Mouse (Mus musculus) CH12.LX (cell line): ENCODE measurements around the gene Pitpnm2. TPM values are rescaled to one million over a fixed set of nuclear protein-coding genes. Genes with fewer than 3 reads are reported as not detected.

Experiments used
- DNase-seq: peaks from one replicate; pipeline ENCODE4 v3.0.0-alpha.2; 2013; ENCODE audit errors: extremely low read depth
- H3K27ac ChIP-seq: 2 replicates; pipeline ENCODE4 v1.5.1; 2012; ENCODE audit warnings: low read depth, mild to moderate bottlenecking, control low read depth, moderate library complexity; ENCODE audit not compliant: insufficient read depth
- H3K27me3 ChIP-seq: replicated peaks from 2 replicates; pipeline ENCODE3; 2012; ENCODE audit warnings: inconsistent platforms
- H3K36me3 ChIP-seq, 2 experiments: replicated peaks in 1 of 2; 2 replicates each; pipeline versions ENCODE3 to v1.6.1; 2012; ENCODE audit warnings: inconsistent platforms in 1 of 2, low read length in 1 of 2, mild to moderate bottlenecking in 1 of 2, mixed read lengths in 1 of 2, moderate library complexity in 1 of 2; ENCODE audit not compliant: control insufficient read depth in 1 of 2, insufficient read depth in 1 of 2
- H3K4me1 ChIP-seq, 2 experiments: 2 replicates each; pipeline ENCODE4 v1.6.1; 2012; ENCODE audit warnings: inconsistent platforms in 1 of 2, moderate library complexity in 1 of 2; ENCODE audit not compliant: insufficient read depth in 2 of 2, control insufficient read depth in 1 of 2
- H3K4me2 ChIP-seq: 2 replicates; pipeline ENCODE4 v1.6.1; 2012; ENCODE audit warnings: low read depth, mild to moderate bottlenecking, control low read depth; ENCODE audit not compliant: poor library complexity, insufficient read depth, severe bottlenecking
- H3K4me3 ChIP-seq, 3 experiments: fragments of 150-350 bp in 1 of 3; sonication (generic) in 1 of 3; replicated peaks in 1 of 3; 2 replicates each; pipeline versions ENCODE3 to v1.5.1; 2011 to 2012; ENCODE audit warnings: low read depth in 2 of 3, low read length in 2 of 3, mild to moderate bottlenecking in 2 of 3, moderate library complexity in 2 of 3, control low read depth in 1 of 3, improper control_type of control experiment in 1 of 3, inconsistent platforms in 1 of 3, mixed read lengths in 1 of 3; ENCODE audit not compliant: poor library complexity in 1 of 3
- H3K79me2 ChIP-seq: replicated peaks from 2 replicates; pipeline ENCODE4 v1.6.1; 2012; ENCODE audit warnings: mild to moderate bottlenecking, moderate library complexity; ENCODE audit not compliant: control insufficient read depth, poor library complexity, insufficient read depth, severe bottlenecking; ENCODE audit errors: extremely low read depth
- H3K9ac ChIP-seq: 2 replicates; pipeline ENCODE4 v1.6.1; 2012; ENCODE audit warnings: low read depth, mild to moderate bottlenecking, control low read depth, moderate library complexity; ENCODE audit not compliant: insufficient read depth
- H3K9me3 ChIP-seq: replicated peaks from 2 replicates; pipeline ENCODE3; 2012; ENCODE audit warnings: low read length, inconsistent platforms, mixed read lengths
- BHLHE40 ChIP-seq: IDR thresholded peaks from 2 replicates; pipeline ENCODE4 v1.6.1; 2011; ENCODE audit warnings: mild to moderate bottlenecking, low read depth, low read length, improper control_type of control experiment
- CHD2 ChIP-seq: IDR thresholded peaks from 2 replicates; pipeline ENCODE4 v1.6.1; 2011; ENCODE audit warnings: low read length, improper control_type of control experiment
- ELF1 ChIP-seq: IDR thresholded peaks from 2 replicates; pipeline ENCODE4 v1.6.1; 2014; ENCODE audit warnings: low read depth, mild to moderate bottlenecking, inconsistent platforms, low read length, improper control_type of control experiment
- EP300 ChIP-seq: IDR thresholded peaks from 2 replicates; pipeline ENCODE4 v1.6.1; 2011; ENCODE audit warnings: low read length, improper control_type of control experiment
- ETS1 ChIP-seq: conservative IDR thresholded peaks from 2 replicates; pipeline ENCODE4 v1.6.1; 2012; ENCODE audit warnings: low read depth, mild to moderate bottlenecking, inconsistent platforms, low read length, improper control_type of control experiment, moderate library complexity
- HCFC1 ChIP-seq: IDR thresholded peaks from 2 replicates; pipeline ENCODE4 v1.6.1; 2012; ENCODE audit warnings: low read depth, mild to moderate bottlenecking, inconsistent platforms, low read length, improper control_type of control experiment
- MAX ChIP-seq: IDR thresholded peaks from 2 replicates; pipeline ENCODE4 v1.6.1; 2011; ENCODE audit warnings: low read length, improper control_type of control experiment
- MXI1 ChIP-seq: IDR thresholded peaks from 2 replicates; pipeline ENCODE4 v1.6.1; 2011; ENCODE audit warnings: mild to moderate bottlenecking, low read depth, low read length, improper control_type of control experiment
- NELFE ChIP-seq: IDR thresholded peaks from 2 replicates; pipeline ENCODE4 v1.6.1; 2011; ENCODE audit warnings: low read depth, low read length, improper control_type of control experiment
- PAX5 ChIP-seq: IDR thresholded peaks from 2 replicates; pipeline ENCODE4 v1.6.1; 2012; ENCODE audit warnings: low read length, inconsistent platforms, mixed read lengths
- POLR2AphosphoS2 ChIP-seq: IDR thresholded peaks from 2 replicates; pipeline ENCODE4 v1.6.1; 2011; ENCODE audit warnings: low read depth, low read length, improper control_type of control experiment
- SMC3 ChIP-seq: IDR thresholded peaks from 2 replicates; pipeline ENCODE4 v1.6.1; 2011; ENCODE audit warnings: low read depth, low read length, improper control_type of control experiment
- TBP ChIP-seq: conservative IDR thresholded peaks from 2 replicates; pipeline ENCODE4 v1.6.1; 2011; ENCODE audit warnings: low read depth, low read length, improper control_type of control experiment
- TCF12 ChIP-seq: IDR thresholded peaks from 2 replicates; pipeline ENCODE4 v1.6.1; 2014; ENCODE audit warnings: low read depth, mild to moderate bottlenecking, inconsistent platforms, low read length, improper control_type of control experiment
- UBTF ChIP-seq: IDR thresholded peaks from 2 replicates; pipeline ENCODE4 v1.6.1; 2012; ENCODE audit warnings: low read depth, mild to moderate bottlenecking, inconsistent platforms, low read length, improper control_type of control experiment, moderate library complexity
- ZC3H11A ChIP-seq: IDR thresholded peaks from 2 replicates; pipeline ENCODE4 v1.6.1; 2012; ENCODE audit warnings: low read depth, mild to moderate bottlenecking, inconsistent platforms, low read length, improper control_type of control experiment
- ZMIZ1 ChIP-seq: IDR thresholded peaks from 2 replicates; pipeline ENCODE4 v1.6.1; 2012; ENCODE audit warnings: low read depth, mild to moderate bottlenecking, inconsistent platforms, low read length, improper control_type of control experiment
- dilution Hi-C: fragments of 300-500 bp; cut with MboI; formaldehyde crosslinking; loops from 2 replicates; pipeline ENCODE4 v1.14.3; 2020; ENCODE audit warnings: low sequenced_read_pairs; ENCODE audit not compliant: extremely low pct_unique_long_range_greater_than_20kb, extremely low pct_ligation_motif_present
- in situ Hi-C: fragments of 300-500 bp; cut with MboI; formaldehyde crosslinking; loops from 3 replicates; pipeline ENCODE4 v1.14.3; 2019; ENCODE audit warnings: low sequenced_read_pairs, low pct_ligation_motif_present, low pct_unique_long_range_greater_than_20kb, mixed read lengths
- polyA plus RNA-seq: library from polyadenylated mRNA; unstranded; fragments of >175 nt; gene quantifications from 2 replicates; pipeline ENCODE4 v1.2.1, GENCODE M21; 2012; ENCODE audit warnings: low read depth; ENCODE audit not compliant: insufficient read length
- total RNA-seq, 2 experiments: library from RNA; depleted of rRNA; stranded (reverse); fragments of 300-350 nt in 1 of 2; fragments of >200 nt in 1 of 2; gene quantifications; 2 replicates each; pipeline ENCODE4 v1.2.3; 2012 to 2014

Gene Pitpnm2
- total and polyA plus RNA-seq, 3 experiments: 1.0 to 11.9 (median 5.3) TPM

DNA sequence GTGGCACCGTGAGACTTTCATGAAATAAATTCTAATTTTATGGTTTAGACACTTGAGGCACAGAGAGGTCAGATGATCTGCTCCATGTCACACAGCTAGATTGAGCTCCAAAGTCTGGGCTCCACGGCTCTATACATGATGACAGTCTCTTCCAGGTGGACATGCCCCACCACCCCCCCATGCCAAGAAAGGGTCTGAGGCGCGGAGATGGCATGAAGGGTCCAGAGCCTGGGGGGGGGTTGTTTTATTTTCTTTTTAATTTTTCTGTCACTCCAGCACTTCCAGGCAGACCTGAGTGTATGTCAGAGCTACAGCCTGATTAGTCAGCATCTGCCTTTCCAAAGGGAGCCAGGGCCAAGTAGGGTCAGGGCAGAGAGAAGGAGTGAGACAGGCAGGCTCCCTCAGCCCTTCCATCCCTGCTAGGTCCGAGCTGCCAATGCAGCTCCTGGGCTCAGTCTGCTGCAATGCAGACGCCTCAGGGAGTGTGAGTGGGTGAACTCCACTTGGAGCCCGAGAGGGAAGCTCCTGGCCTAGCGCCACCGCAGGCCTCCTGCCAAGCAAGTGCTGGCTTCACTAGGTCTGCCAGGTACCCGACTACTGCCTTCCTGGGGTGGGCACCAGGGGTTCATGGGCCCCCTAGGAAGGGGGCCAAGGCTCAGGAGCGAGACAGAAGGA, 156.3 kb downstream of the Pitpnm2 start:
- Histone ChIP-seq H3K4me3 (no peak overlapping the region), H3K36me3 (peaks cover 8 to 40% of the 10 kb centered on the region in 2 experiments)
- no peak for DNase-seq
- TF ChIP-seq EP300: no peak
- TF ChIP-seq ELF1: no peak
- no peak for TF ChIP-seq NELFE
- no peak for TF ChIP-seq TBP
- TF ChIP-seq, all 38 proteins: peak for 0
- Histone ChIP-seq H3K27ac (no peak overlapping the region), H3K27me3 (peaks cover 2% of the 10 kb centered on the region), H3K9ac (no peak overlapping the region), H3K79me2 (no peaks in the 10 kb centered on the region), H3K4me1 (peaks cover 0 to 8% of the 10 kb centered on the region in 2 experiments; a peak in 2 of 4 replicates), H3K9me3 (no peaks in the 10 kb centered on the region), H3K4me2 (no peak overlapping the region)
- in situ Hi-C loops (no loop called here), dilution Hi-C loops (no loop called here)

DNA sequence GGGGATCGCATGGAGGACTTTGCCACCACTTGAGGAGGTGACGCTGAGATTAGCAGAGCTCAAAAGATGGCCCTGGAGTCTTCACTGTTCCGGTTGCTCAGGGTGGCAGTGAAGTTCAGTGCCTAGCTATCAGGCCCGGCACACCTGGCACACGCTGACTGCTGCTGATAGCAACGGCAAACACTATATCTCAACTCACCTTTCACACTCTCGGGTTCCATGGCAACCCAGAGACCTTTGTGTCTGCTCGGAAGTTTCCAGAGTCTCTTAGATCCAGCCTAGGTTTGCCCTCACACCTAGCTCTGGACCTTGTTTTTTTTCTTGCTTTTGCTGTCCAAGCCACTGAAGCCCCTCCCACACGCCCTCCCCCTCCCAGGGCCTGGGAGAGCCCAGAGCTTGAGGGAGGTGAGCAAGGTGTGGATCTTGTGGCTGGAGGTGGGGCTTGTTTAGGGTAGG, 157.6 kb downstream of the Pitpnm2 start:
- H3K9me3 ChIP-seq: no peaks in the 10 kb centered on the region
- peaks cover 0 to 8% of the 10 kb centered on the region in 2 experiments; a peak in 2 of 4 replicates for H3K4me1 ChIP-seq
- in situ Hi-C loops: no loop called here
- no peak overlapping the region for H3K27ac ChIP-seq
- H3K9ac ChIP-seq: no peak overlapping the region
- no peaks in the 10 kb centered on the region for H3K79me2 ChIP-seq
- H3K4me3 ChIP-seq: no peak overlapping the region
- DNase-seq: no peak
- no peak overlapping the region for H3K4me2 ChIP-seq
- dilution Hi-C loops: no loop called here
- H3K36me3 ChIP-seq: peaks cover 8 to 34% of the 10 kb centered on the region in 2 experiments
- TF ChIP-seq ETS1: no peak
- TF ChIP-seq BHLHE40: no peak
- no peak for TF ChIP-seq HCFC1
- TF ChIP-seq EP300: no peak
- TF ChIP-seq ZMIZ1: no peak
- no peak for TF ChIP-seq UBTF
- no peak for TF ChIP-seq POLR2AphosphoS2
- no peak for TF ChIP-seq SMC3
- no peak for TF ChIP-seq TCF12
- TF ChIP-seq CHD2: no peak
- TF ChIP-seq MXI1: no peak
- TF ChIP-seq ELF1: no peak
- no peak for TF ChIP-seq ZC3H11A
- TF ChIP-seq MAX: no peak
- TF ChIP-seq PAX5: no peak
- peaks cover 2% of the 10 kb centered on the region for H3K27me3 ChIP-seq
